Mouse (Mus musculus) intestine, embryonic 14.5 days (tissue): ENCODE measurements at regions not wholly inside any gene's neighbourhood (a gene's known extent, or its start where the extent isn't known, plus 50 kb on each side); places are given as distances from the start of the nearest gene placed in this dataset.

Source experiments
- ATAC-seq: fragments of 200-750 bp; cut with Nextera tagmentation; replicated peaks from 2 replicates; pipeline ENCODE4 v1.8.0; 2017; ENCODE audit warnings: low read depth, moderate number of reproducible peaks, moderate TSS enrichment, moderate library complexity; ENCODE audit not compliant: low FRiP score, low TSS enrichment
- DNase-seq: peaks from one replicate; pipeline ENCODE4 v3.0.0-alpha.2; 2018; ENCODE audit warnings: low spot score
- H3K27ac ChIP-seq: fragments of 300-500 bp; sonication (generic); 2 replicates; pipeline ENCODE4 v1.5.1; 2014; ENCODE audit warnings: low read depth, mild to moderate bottlenecking, control low read depth
- H3K27me3 ChIP-seq: fragments of 300-500 bp; sonication (generic); replicated peaks from 2 replicates; pipeline ENCODE4 v1.6.1; 2014; ENCODE audit warnings: low read length, control low read depth; ENCODE audit not compliant: control insufficient read depth, insufficient read depth
- H3K36me3 ChIP-seq: fragments of 300-500 bp; sonication (generic); 2 replicates; pipeline ENCODE4 v1.6.1; 2014; ENCODE audit warnings: low read length, control low read depth; ENCODE audit not compliant: control insufficient read depth, insufficient read depth
- H3K4me1 ChIP-seq: fragments of 300-500 bp; sonication (generic); replicated peaks from 2 replicates; pipeline ENCODE4 v1.6.1; 2014; ENCODE audit warnings: low read length, control low read depth, mixed read lengths; ENCODE audit not compliant: control insufficient read depth, insufficient read depth
- H3K4me2 ChIP-seq: fragments of 300-500 bp; sonication (generic); 2 replicates; pipeline ENCODE4 v1.6.1; 2014; ENCODE audit warnings: low read length
- H3K4me3 ChIP-seq: fragments of 300-500 bp; sonication (generic); 2 replicates; pipeline ENCODE4 v1.5.1; 2014; ENCODE audit warnings: low read depth, low read length, control low read depth, mixed read lengths
- H3K9ac ChIP-seq: fragments of 300-500 bp; sonication (generic); 2 replicates; pipeline ENCODE4 v1.6.1; 2014; ENCODE audit warnings: mild to moderate bottlenecking, low read length
- H3K9me3 ChIP-seq: fragments of 300-500 bp; sonication (generic); 2 replicates; pipeline ENCODE4 v1.6.1; 2016; ENCODE audit warnings: low read length, control low read depth; ENCODE audit not compliant: control insufficient read depth
- WGBS: fragments of 180-500 bp; shearing (Covaris S2); extraction: QIAGEN DNeasy Blood & Tissue Kit; methylation state at CpG from one replicate; pipeline ENCODE4 v1.1.7; 2014; 5-methylcytosine and 5-hydroxymethylcytosine counted together

DNA sequence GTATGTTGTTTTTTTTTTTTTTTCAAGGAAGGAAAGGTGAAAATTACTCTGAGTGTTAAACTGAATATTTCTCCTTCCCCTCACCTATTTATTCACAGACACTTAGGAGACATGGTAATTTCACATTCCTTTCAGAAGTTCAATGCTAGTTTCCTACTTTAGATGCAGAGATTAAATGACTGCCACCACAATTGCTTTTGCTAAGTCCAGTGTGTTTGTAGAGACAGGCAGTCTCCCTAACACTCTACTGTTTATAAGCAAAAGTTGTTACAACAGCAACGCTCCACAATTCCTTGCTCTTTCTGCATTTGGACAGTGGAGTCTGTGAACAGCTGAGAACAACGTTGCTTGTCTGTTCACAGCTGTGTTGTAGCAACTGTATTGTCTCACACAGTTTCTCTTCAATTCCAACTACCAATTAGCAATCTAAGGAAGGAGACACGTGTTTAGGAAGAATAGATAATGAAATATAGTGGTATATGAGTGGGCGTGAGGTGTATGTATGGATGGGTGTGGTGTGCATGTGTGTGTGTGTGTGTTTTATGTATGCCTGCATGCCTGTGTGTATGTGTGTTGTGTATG lies 179.7 kb upstream of the Stac start:
- Histone ChIP-seq H3K9me3 (no peaks in the 10 kb centered on the region), H3K9ac (no peak overlapping the region), H3K4me2 (no peak overlapping the region), H3K36me3 (no peaks in the 10 kb centered on the region), H3K27ac (no peak overlapping the region), H3K4me1 (no peaks in the 10 kb centered on the region), H3K4me3 (no peak overlapping the region), H3K27me3 (no peaks in the 10 kb centered on the region)
- 73% methylated on average over 4 of the region's 4 CpGs for WGBS
- ATAC-seq (no peak), DNase-seq (no peak)

DNA sequence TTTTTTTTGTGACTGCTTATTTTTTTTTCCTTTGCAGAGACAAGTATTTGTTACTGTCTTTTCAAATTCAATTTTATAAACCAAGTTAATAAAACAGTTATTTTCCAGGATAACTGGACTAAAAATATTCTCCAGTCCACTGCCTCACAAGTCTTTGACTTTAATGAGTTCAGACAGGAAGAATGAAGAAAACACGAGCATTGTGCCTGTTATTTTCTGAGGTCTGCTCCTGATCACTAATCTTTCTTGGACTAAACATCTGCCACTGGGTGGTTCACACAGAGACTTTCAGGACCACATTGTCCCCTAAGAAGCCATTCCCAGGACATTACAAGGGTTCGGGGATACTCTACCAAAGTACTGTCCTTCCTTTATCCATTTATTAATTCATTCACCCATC lies 167.9 kb upstream of the Stac start:
- DNase-seq (no peak), ATAC-seq (no peak)
- no peak overlapping the region for H3K9ac ChIP-seq
- H3K4me1 ChIP-seq, result no peaks in the 10 kb centered on the region
- WGBS, result 51% methylated on average over 2 of the region's 2 CpGs
- no peak overlapping the region for H3K4me3 ChIP-seq
- no peaks in the 10 kb centered on the region for H3K36me3 ChIP-seq
- no peaks in the 10 kb centered on the region for H3K9me3 ChIP-seq
- H3K27me3 ChIP-seq, result no peaks in the 10 kb centered on the region
- H3K4me2 ChIP-seq, result no peak overlapping the region
- no peak overlapping the region for H3K27ac ChIP-seq

DNA sequence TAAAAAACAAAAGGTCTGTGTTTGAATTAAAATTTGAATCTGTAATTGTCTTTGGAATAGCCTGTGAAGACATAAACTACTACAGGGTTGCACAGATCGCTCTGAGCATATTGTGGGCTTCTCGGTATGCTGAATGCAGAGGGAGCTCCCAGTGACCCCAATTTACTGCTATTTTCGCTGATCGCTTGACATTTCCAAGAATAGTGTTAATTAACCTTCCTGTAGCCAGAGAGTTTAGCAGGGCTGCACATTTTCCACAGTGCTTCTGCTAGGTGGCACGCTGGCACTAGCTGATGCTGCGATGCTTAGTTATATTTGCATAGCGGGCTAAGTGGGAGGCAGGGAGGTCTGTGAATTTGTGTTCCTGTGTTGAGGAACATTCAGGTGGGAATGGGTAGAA lies 164.8 kb upstream of the Stac start:
- ATAC-seq, result no peak
- no peaks in the 10 kb centered on the region for H3K27me3 ChIP-seq
- H3K9ac ChIP-seq, result no peak overlapping the region
- no peaks in the 10 kb centered on the region for H3K36me3 ChIP-seq
- H3K4me3 ChIP-seq, result no peak overlapping the region
- no peak overlapping the region for H3K27ac ChIP-seq
- H3K4me1 ChIP-seq, result no peaks in the 10 kb centered on the region
- no peak for DNase-seq
- WGBS, result 88% methylated on average over 7 of the region's 7 CpGs
- H3K4me2 ChIP-seq, result no peak overlapping the region
- no peaks in the 10 kb centered on the region for H3K9me3 ChIP-seq

DNA sequence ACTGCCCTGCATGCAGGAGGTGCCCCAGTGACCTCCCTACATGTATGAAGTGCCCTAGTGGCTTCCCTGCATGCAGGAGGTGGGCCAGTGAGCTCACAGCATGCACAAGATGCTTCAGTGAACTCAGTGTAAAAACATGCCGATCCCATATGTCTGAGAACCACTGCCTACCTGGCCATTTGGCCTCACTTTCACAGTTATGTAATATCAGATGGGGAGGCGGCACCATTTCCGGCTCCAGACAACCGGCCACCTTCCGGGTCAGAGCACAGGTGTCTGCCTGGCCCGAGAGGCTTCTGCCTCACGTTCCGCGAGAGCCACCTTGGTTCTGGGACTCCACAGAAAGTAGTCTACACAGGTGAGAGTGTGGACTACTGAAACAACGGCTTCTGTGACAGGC lies 156.2 kb upstream of the Stac start:
- DNase-seq (no peak), ATAC-seq (no peak)
- no peaks in the 10 kb centered on the region for H3K36me3 ChIP-seq
- H3K4me1 ChIP-seq, result no peaks in the 10 kb centered on the region
- no peak overlapping the region for H3K27ac ChIP-seq
- no peak overlapping the region for H3K4me2 ChIP-seq
- WGBS, result 93% methylated on average over 10 of the region's 10 CpGs
- H3K4me3 ChIP-seq, result no peak overlapping the region
- no peak overlapping the region for H3K9ac ChIP-seq
- no peaks in the 10 kb centered on the region for H3K9me3 ChIP-seq
- no peaks in the 10 kb centered on the region for H3K27me3 ChIP-seq

DNA sequence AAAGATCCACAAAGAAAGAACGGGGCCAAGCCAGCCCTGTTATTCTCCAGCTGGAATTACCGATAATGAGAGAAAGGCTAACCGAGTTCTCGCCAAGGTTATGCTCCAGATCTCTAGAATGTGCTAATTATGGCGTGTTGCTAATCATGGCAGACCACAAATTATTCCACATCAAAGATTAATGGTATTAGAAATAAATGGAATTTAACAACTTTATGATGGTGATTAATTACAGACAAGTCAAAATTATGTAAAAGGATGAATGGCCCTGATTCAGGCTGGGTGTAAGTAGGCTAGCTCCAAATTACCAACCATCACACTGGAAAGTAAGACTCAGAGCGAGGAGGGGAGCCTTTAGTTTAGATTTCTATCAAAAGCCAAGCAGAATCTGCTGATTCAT lies 151.0 kb upstream of the Stac start:
- Histone ChIP-seq H3K9ac (no peak overlapping the region), H3K27ac (no peak overlapping the region), H3K4me1 (no peaks in the 10 kb centered on the region), H3K4me2 (no peak overlapping the region), H3K27me3 (no peaks in the 10 kb centered on the region), H3K36me3 (no peaks in the 10 kb centered on the region), H3K9me3 (no peaks in the 10 kb centered on the region), H3K4me3 (no peak overlapping the region)
- 90% methylated on average over 6 of the region's 6 CpGs for WGBS
- DNase-seq (no peak), ATAC-seq (no peak)

GRCm38 (mm10) chr9:111838069-111838820 lies 148.1 kb upstream of the Stac start:
- no peak for DNase-seq
- no peak overlapping the region for H3K9ac ChIP-seq
- H3K4me2 ChIP-seq, result no peak overlapping the region
- 61% methylated on average over 7 of the region's 7 CpGs for WGBS
- ATAC-seq, result no peak
- H3K4me3 ChIP-seq, result no peak overlapping the region
- no peaks in the 10 kb centered on the region for H3K36me3 ChIP-seq
- H3K4me1 ChIP-seq, result no peaks in the 10 kb centered on the region
- H3K9me3 ChIP-seq, result no peaks in the 10 kb centered on the region
- no peak overlapping the region for H3K27ac ChIP-seq
- no peaks in the 10 kb centered on the region for H3K27me3 ChIP-seq

GRCm38 (mm10) chr9:111822094-111822493 lies 131.9 kb upstream of the Stac start:
- DNase-seq (no peak), ATAC-seq (no peak)
- Histone ChIP-seq H3K4me3 (no peak overlapping the region), H3K9ac (no peak overlapping the region), H3K36me3 (no peaks in the 10 kb centered on the region), H3K27me3 (no peaks in the 10 kb centered on the region), H3K9me3 (no peaks in the 10 kb centered on the region), H3K4me2 (no peak overlapping the region), H3K4me1 (no peaks in the 10 kb centered on the region), H3K27ac (no peak overlapping the region)
- 87% methylated on average over 1 of the region's 1 CpGs for WGBS

GRCm38 (mm10) chr9:111817461-111817860 lies 127.3 kb upstream of the Stac start:
- Histone ChIP-seq H3K4me1 (no peaks in the 10 kb centered on the region), H3K9me3 (no peaks in the 10 kb centered on the region), H3K4me2 (no peak overlapping the region), H3K4me3 (no peak overlapping the region), H3K27ac (no peak overlapping the region), H3K36me3 (no peaks in the 10 kb centered on the region), H3K9ac (no peak overlapping the region), H3K27me3 (no peaks in the 10 kb centered on the region)
- 70% methylated on average over 4 of the region's 4 CpGs for WGBS
- DNase-seq (no peak), ATAC-seq (no peak)

DNA sequence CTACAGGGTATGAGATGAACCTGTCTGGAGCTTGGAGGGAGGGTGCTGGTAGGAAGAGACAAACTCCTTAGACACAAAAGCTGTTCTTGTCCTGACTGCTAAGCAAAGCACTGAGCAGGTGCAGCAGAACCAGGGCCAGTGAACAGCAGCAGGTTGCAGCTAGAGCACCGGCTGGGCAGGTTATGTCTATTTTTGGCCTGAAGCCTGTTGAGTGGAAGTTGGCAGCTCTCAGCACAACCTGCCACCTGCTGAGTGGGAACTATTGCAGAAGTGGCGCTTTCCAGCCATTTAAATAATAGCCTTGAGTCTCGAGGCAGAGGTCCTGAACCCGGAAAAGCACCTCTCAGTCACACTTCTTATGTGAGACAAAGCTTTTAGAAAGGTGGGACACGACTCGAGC lies 114.8 kb upstream of the Stac start:
- Histone ChIP-seq H3K27me3 (no peaks in the 10 kb centered on the region), H3K4me3 (no peak overlapping the region), H3K9me3 (no peaks in the 10 kb centered on the region), H3K4me1 (no peaks in the 10 kb centered on the region), H3K9ac (no peak overlapping the region), H3K27ac (no peak overlapping the region), H3K36me3 (no peaks in the 10 kb centered on the region), H3K4me2 (no peak overlapping the region)
- no peak for DNase-seq
- WGBS, result 88% methylated on average over 6 of the region's 6 CpGs
- ATAC-seq, result no peak
